Mouse (Mus musculus): Measurements from ENCODE around the gene Pcca. TPM values are rescaled to one million over a fixed set of nuclear protein-coding genes. Genes with fewer than 3 reads are reported as not detected.

Pcca gene
- 31.4 TPM for polyA plus RNA-seq (2014; fragmentation: Illumina TruSeq; extraction: RNeasy Lipid Tissue Mini Kit (QIAGEN cat#74804); ENCODE audit: insufficient read depth, low read depth, low replicate concordance)

DNA sequence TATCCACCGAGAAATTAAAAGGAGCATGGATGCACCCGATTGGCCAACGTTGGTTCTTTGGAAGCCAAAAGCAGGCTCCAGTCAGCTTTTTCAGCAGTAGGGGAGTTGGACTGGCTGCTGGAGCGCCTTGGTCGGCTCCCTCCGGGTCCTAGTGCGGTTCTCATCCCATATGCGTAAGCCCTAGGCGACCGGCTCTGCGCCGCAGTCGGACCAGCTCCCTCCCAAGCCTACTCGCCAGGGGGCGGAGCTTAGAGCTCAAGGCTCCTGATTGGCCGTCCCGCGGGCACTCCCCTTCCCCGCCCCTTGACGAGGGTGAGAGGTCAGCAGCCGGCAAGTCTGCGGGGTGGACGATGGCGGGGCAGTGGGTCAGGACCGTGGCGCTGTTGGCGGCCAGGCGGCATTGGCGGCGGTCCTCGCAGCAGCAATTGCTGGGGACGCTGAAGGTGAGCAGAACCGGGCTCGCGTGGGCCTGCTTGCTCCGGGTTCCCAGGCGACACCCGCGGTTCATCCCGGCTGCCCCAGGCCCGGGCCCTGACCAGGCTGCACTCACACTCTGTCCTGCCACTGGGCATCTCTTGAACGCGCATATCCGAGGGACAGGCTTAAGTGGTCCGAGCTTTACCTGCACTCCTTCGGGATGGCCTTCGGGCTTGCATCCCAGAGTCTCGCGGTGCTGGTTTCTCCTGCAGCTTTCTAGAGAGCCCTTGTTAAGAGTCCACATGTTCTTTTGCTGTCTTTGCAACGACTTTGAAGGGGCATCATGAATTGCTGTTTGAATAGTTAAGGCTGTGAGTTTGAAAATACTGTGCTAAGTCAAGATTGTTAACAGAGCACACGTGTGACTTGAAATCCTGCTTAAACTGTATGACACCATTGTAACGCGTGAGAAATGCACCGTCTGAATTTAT, at the start of gene Pcca:
Pcca (plus strand) TSS at position 308 of the 908 bp plus-strand sequence.

GRCm38 (mm10) chr14:122490441-122491328, 43.4 kb upstream of the Pcca start, which contains the start of gene Gm10837:
Gm10837 (plus strand) TSS chr14:122490586.

GRCm38 (mm10) chr14:122913657-122914056, 379.5 kb downstream of the Pcca start, which contains the start of gene Ggact:
Ggact (minus strand) TSS chr14:122913757.

Other genes with a start within 250 kb of the Pcca start
- not detected for gene Gm5089, start 83.2 kb upstream of the Pcca start, polyA plus RNA-seq (2014; fragmentation: Illumina TruSeq; extraction: RNeasy Lipid Tissue Mini Kit (QIAGEN cat#74804); ENCODE audit: insufficient read depth, low read depth, low replicate concordance)
- gene Zic5, start 68.6 kb upstream of the Pcca start, polyA plus RNA-seq (2014; fragmentation: Illumina TruSeq; extraction: RNeasy Lipid Tissue Mini Kit (QIAGEN cat#74804); ENCODE audit: insufficient read depth, low read depth, low replicate concordance), result not detected
- not detected for gene Zic2, start 58.9 kb upstream of the Pcca start, polyA plus RNA-seq (2014; fragmentation: Illumina TruSeq; extraction: RNeasy Lipid Tissue Mini Kit (QIAGEN cat#74804); ENCODE audit: insufficient read depth, low read depth, low replicate concordance)
- not detected for gene Gm10837, start 43.7 kb upstream of the Pcca start, polyA plus RNA-seq (2014; fragmentation: Illumina TruSeq; extraction: RNeasy Lipid Tissue Mini Kit (QIAGEN cat#74804); ENCODE audit: insufficient read depth, low read depth, low replicate concordance)

All from lung, adult 10 weeks (tissue).